Comparison of ENCODE assay signal across 7 mouse cellular contexts in the genomic region with DNA sequence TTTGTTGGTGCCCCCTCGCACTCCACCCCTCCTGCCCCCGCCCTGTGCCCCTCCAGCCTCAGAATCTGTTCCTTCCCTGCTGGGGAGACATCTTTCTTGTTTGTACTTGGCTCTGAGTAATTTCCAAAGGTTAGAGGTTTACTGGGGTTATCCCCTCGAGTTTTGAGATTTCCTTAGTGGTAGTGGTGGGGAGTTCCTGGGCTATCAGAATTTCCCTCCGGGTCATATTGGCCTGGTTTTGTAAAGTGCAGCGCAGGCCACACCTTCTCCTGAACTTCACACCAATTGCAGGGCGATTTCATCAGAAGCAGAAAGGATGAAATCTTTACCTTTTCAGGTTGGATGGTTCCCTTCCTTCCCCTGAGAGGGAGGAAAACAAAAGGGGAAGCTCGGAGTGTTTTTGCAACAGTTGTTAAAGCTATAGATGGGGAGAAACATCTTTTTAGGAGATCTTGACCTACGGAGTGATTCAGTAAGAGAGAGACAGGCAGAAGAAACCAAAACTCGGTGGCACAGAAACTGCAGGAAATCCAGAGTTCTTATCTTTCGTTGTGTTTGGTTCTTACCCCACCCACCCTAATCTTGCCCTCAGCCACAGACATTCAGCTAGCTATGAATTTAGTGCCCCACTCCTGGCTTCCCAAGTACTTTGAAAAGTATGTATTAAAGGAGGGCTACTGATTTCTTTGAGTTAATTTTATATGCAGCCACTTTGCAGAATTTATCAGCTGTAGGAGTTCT. TPM values are rescaled to one million over a fixed set of nuclear protein-coding genes. Genes with fewer than 3 reads are reported as not detected.
DNase-seq lines count a peak whose midpoint lies in the region; ATAC-seq and TF ChIP-seq lines count a peak whose summit lies in the region.

No protein-coding gene starts in this region.

- no peaks in the 10 kb centered on the region for H3K9me3 ChIP-seq in forebrain, embryonic 16.5 days (ENCODE audit: control insufficient read depth, low read length)
- no peaks in the 10 kb centered on the region for H3K9me3 ChIP-seq in liver, embryonic 14.5 days (ENCODE audit: control insufficient read depth, low read length)
- no peaks in the 10 kb centered on the region for H3K9me3 ChIP-seq in stomach, embryonic 16.5 days (replicated peaks; ENCODE audit: control insufficient read depth, low read length)

- no peak for TF ChIP-seq POLR2A in thymus, adult 2 months (IDR thresholded peaks at IDR 0.05; ENCODE audit: control insufficient read depth, extremely low read depth, insufficient read depth, low read length, poor library complexity)

- no peak for DNase-seq in thymus, adult 2 months
- no peak for DNase-seq in thymus, postnatal 10 days (ENCODE audit: low spot score in 2 of 2)
- DNase-seq in liver, embryonic 14.5 days (ENCODE audit: low read depth in 3 of 3, low spot score in 3 of 3), result no peak
- DNase-seq in ovary, postnatal 14 days (ENCODE audit: low spot score), result no peak
- DNase-seq in adrenal gland, postnatal 25 days, result no peak

- peak overlapping the region; percentile 60; the same call in 1 of the 2 replicates for H3K4me2 ChIP-seq in forebrain, embryonic 16.5 days (ENCODE audit: low read length)
- peak overlapping the region; percentile 60 for H3K4me2 ChIP-seq in liver, embryonic 14.5 days (ENCODE audit: low read depth)
- H3K4me2 ChIP-seq in stomach, embryonic 16.5 days (ENCODE audit: low read depth, low read length), result peak overlapping the region; percentile 94

- peaks cover 8% of the 10 kb centered on the region for H3K4me1 ChIP-seq in thymus, adult 2 months (replicated peaks; ENCODE audit: control insufficient read depth, insufficient read depth, low read length)
- peaks cover 5% of the 10 kb centered on the region for H3K4me1 ChIP-seq in forebrain, embryonic 16.5 days (replicated peaks; ENCODE audit: control insufficient read depth, insufficient read depth, low read length)
- H3K4me1 ChIP-seq in liver, embryonic 14.5 days (replicated peaks; ENCODE audit: control insufficient read depth in 2 of 2, insufficient read depth in 2 of 2, low read length in 1 of 2), result peaks cover 0 to 5% of the 10 kb centered on the region in 2 experiments; a peak in 2 of 4 replicates
- peaks cover 8% of the 10 kb centered on the region; the same call in 1 of the 2 replicates for H3K4me1 ChIP-seq in stomach, embryonic 16.5 days (ENCODE audit: control insufficient read depth, insufficient read depth, low read length)

- no peaks in the 10 kb centered on the region for H3K36me3 ChIP-seq in thymus, adult 2 months (ENCODE audit: control insufficient read depth, insufficient read depth, low read length)
- no peaks in the 10 kb centered on the region for H3K36me3 ChIP-seq in forebrain, embryonic 16.5 days (ENCODE audit: control insufficient read depth, insufficient read depth)
- H3K36me3 ChIP-seq in liver, embryonic 14.5 days (replicated peaks; ENCODE audit: control insufficient read depth, insufficient read depth, low read depth), result no peaks in the 10 kb centered on the region
- H3K36me3 ChIP-seq in stomach, embryonic 16.5 days (ENCODE audit: control insufficient read depth, insufficient read depth, low read length), result no peaks in the 10 kb centered on the region

- TF ChIP-seq EP300 in liver, embryonic 14.5 days (IDR thresholded peaks at IDR 0.05; ENCODE audit: low read depth), result no peak

- H3K9ac ChIP-seq in forebrain, embryonic 16.5 days (replicated peaks; ENCODE audit: low read depth, low read length), result no peak overlapping the region; the same call in 1 of the 2 replicates
- no peak overlapping the region for H3K9ac ChIP-seq in liver, embryonic 14.5 days (replicated peaks)
- H3K9ac ChIP-seq in stomach, embryonic 16.5 days (ENCODE audit: low read length), result peak overlapping the region; percentile 81

- H3K4me3 ChIP-seq in thymus, adult 2 months (ENCODE audit: control insufficient read depth, insufficient read depth, low read length), result peak overlapping the region; percentile 67
- H3K4me3 ChIP-seq in forebrain, embryonic 16.5 days (replicated peaks; ENCODE audit: low read length), result peak overlapping the region; percentile 38
- H3K4me3 ChIP-seq in liver, embryonic 14.5 days (ENCODE audit: insufficient read depth in 1 of 2, low read depth in 2 of 2, low read length in 2 of 2), result peak overlapping the region; percentile 42 to 46
- peak overlapping the region; percentile 71 for H3K4me3 ChIP-seq in stomach, embryonic 16.5 days (replicated peaks; ENCODE audit: low read length)

- TF ChIP-seq CTCF in thymus, adult 2 months (IDR thresholded peaks at IDR 0.05; ENCODE audit: borderline replicate concordance, control insufficient read depth, extremely low read depth, insufficient read depth, low read length, poor library complexity), result no peak
- TF ChIP-seq CTCF in liver, embryonic 14.5 days (IDR thresholded peaks at IDR 0.05; ENCODE audit: low read depth), result no peak

- H3K27me3 ChIP-seq in thymus, adult 2 months (ENCODE audit: control insufficient read depth, insufficient read depth, low read length), result no peaks in the 10 kb centered on the region
- peaks cover 6% of the 10 kb centered on the region; the same call in 1 of the 2 replicates for H3K27me3 ChIP-seq in forebrain, embryonic 16.5 days (replicated peaks; ENCODE audit: control insufficient read depth, insufficient read depth, low read length)
- H3K27me3 ChIP-seq in liver, embryonic 14.5 days (ENCODE audit: control insufficient read depth, insufficient read depth, low read length), result peaks cover 4% of the 10 kb centered on the region
- no peaks in the 10 kb centered on the region; the same call in 1 of the 2 replicates for H3K27me3 ChIP-seq in stomach, embryonic 16.5 days (ENCODE audit: control insufficient read depth, insufficient read depth, low read length)

- ATAC-seq in forebrain, embryonic 16.5 days, result no peak
- no peak for ATAC-seq in liver, embryonic 14.5 days (ENCODE audit: insufficient read depth)
- peak; percentile 2; the same call in 1 of the 2 replicates for ATAC-seq in stomach, embryonic 16.5 days (ENCODE audit: insufficient read depth, low FRiP score)

- no peak overlapping the region for H3K27ac ChIP-seq in thymus, adult 2 months (ENCODE audit: control insufficient read depth, insufficient read depth, low read length)
- H3K27ac ChIP-seq in forebrain, embryonic 16.5 days (ENCODE audit: low read length), result no peak overlapping the region
- no peak overlapping the region for H3K27ac ChIP-seq in liver, embryonic 14.5 days
- peak overlapping the region; percentile 73; the same call in 1 of the 2 replicates for H3K27ac ChIP-seq in stomach, embryonic 16.5 days (ENCODE audit: low read length)

- WGBS in thymus, adult 2 months, result 5% methylated on average over 10 of the region's 10 CpGs
- 35% methylated on average over 10 of the region's 10 CpGs for WGBS in forebrain, embryonic 16.5 days
- 4% methylated on average over 10 of the region's 10 CpGs for WGBS in liver, embryonic 14.5 days (ENCODE audit: insufficient replicate concordance)
- 24% methylated on average over 10 of the region's 10 CpGs for WGBS in stomach, embryonic 16.5 days

RNA-seq across cellular contexts. Expression of gene Fam129a, which starts 1.0 kb away (rescaled TPM):
- 6.4 and 7.7 TPM in 2 replicates for polyA plus RNA-seq in thymus, adult 2 months (2012; rRNA removed)
- 0.68 and 0.88 TPM in 2 replicates for polyA plus RNA-seq in forebrain, embryonic 16.5 days (2015; fragmentation: Nextera tagmentation; extraction: Ambion mirVana)
- 1.1 and 1.5 TPM in 2 replicates for polyA plus RNA-seq in liver, embryonic 14.5 days (2012; rRNA removed)
- polyA plus RNA-seq in liver, embryonic 14.5 days (2014; fragmentation: Nextera tagmentation; extraction: Ambion mirVana), result 2.3 and 3.4 TPM in 2 replicates
- polyA plus RNA-seq in stomach, embryonic 16.5 days (2015; fragmentation: Nextera tagmentation; extraction: Ambion mirVana), result 22.7 and 25.0 TPM in 2 replicates
- 85.1 and 93.9 TPM in 2 replicates for total RNA-seq in adrenal gland, postnatal 25 days (2021)
